Mouse (Mus musculus) embryo, embryonic 9.5 days (tissue): Measurements from ENCODE around the gene Lrrc30.

Experiments
- DNase-seq: peaks from one replicate; pipeline ENCODE4 v3.0.0-alpha.2; 2017; ENCODE audit errors: extremely low spot score

Lrrc30 gene

DNA sequence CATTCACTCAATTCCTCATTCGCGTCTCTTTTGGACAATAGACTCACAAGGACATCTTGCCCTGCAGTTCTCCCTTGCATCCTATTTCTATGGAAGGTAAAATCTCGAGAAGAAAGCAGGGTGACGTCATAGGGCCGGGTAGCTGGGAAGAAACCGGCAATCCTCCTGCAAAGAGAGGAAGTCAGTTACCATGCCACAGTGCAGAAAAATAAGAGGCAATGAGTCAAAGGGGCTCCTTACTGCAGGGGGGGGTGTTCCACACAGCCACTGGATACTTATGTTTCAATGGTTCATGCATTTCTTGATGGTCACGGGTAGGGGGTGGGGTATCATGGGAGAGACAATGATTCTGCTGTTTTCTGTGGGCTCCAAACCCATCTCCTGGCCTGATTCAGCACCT lies 49.1 kb downstream of the Lrrc30 start:
- no peak for DNase-seq

GRCm38 (mm10) chr17:67582681-67583356 lies 49.7 kb downstream of the Lrrc30 start:
- no peak for DNase-seq

GRCm38 (mm10) chr17:67581839-67582238 lies 50.7 kb downstream of the Lrrc30 start:
- no peak for DNase-seq
